Mouse (Mus musculus): Measurements from ENCODE around the gene Mfsd2b.

Gene Mfsd2b

DNA sequence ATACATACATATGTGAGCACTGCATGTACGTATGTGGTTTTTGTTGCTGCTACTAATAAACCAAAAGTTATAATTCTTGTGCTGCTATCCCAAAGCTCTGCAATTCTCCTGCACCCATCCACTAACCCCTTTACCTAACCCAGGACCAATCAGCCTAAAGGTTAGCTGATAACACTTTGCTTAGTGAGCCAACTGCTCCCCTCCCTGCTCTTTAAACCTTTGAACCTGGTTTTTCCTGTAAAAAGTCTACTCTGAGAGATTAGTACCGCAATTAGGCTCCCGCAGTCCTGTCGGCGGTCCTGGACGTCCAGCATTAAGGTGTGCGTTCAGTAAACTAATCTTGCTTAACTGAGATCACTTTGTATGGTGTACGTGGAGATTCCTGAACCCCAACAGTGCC is 1.5 kb upstream of the Mfsd2b start:
- no peak for DNase-seq (ENCODE audit: low read depth, low spot score)

GRCm38 (mm10) chr12:4873531-4873930 is 628 bp downstream of the Mfsd2b start:
- no peak for DNase-seq (ENCODE audit: low read depth, low spot score)

DNA sequence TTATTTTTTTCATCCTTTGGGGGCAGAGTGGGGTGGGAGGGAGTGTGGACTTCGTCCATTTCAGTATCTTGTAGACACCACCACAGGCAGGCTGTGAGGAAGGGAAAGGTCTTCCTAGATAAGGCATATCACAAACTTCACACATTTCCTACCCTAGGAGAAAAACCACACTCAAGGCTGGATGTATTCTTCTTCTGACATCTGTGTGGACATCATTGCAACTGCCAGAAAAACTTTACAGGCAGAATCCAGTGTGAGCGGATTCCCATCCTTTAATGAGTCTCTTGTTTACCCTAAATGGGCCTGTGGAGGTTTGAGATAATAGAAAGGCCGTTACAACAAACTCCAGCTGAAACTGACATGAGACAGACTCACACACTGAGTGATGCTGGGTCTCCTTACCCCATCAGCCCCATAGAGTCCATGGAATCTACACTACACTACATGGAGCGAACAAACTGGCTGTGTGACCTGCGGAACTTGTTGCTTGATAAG is 1.1 kb downstream of the Mfsd2b start:
- no peak for DNase-seq (ENCODE audit: low read depth, low spot score)

- DNase-seq (ENCODE audit: low read depth, low spot score), result no peak
Observed at GRCm38 (mm10) chr12:4872273-4872672, 1.9 kb downstream of the Mfsd2b start.

- no peak for DNase-seq (ENCODE audit: low read depth, low spot score)
Observed at GRCm38 (mm10) chr12:4871260-4871659, 2.9 kb downstream of the Mfsd2b start.

GRCm38 (mm10) chr12:4868924-4869323 is 5.2 kb downstream of the Mfsd2b start:
- no peak for DNase-seq (ENCODE audit: low read depth, low spot score)

DNA sequence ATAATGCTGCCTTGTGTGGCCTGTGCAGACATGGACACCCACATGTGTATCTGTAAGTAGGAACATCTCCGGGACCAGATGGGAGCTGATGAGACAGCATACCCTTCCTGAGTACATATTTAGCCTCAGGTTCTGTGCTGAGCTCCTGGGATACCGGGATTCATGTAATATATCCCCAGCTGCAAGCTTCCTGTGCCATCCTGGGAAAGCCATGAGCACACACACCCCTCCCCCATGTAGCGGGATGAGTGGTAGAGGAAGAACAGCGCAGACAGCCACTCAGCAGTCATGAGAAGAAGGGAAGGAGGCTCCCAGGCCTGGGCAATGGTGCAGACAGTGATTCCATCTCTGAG is 9.8 kb downstream of the Mfsd2b start:
- no peak for DNase-seq (ENCODE audit: low read depth, low spot score)

DNA sequence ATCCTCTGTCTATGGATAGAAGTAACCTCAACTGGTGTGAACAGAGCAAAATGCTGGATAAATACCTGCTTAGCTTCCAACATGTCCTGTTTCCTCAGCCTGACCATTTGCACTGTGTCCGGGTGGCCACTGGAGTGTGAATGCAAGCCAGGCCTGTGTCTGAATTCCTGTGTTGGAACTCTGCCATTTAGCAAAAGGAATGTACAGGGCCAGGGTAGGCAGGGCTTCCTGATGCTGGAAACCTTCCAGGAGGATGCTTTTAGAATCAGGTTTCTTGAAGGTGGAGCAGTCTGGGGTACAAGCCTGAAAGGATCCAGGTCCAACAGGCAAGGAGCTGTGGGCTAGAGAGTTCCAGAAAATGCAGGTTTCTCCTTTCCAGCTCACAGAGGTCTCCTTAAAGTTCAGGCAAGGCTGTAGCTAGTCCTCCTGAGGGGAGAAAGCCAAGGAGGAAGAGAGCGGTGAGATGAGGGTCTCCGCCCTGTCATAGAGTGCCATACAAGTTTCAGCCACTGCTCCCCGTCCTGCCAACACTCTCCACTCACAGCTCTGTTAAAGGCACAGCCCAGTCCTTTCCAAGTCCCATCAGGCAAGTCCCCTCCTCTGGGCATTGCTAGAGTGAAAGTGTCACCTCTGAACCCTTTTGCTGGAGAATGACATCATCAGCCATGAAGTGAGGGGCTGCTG is 10.4 kb downstream of the Mfsd2b start:
- DNase-seq (ENCODE audit: low read depth, low spot score), result no peak

GRCm38 (mm10) chr12:4862672-4863071 is 11.5 kb downstream of the Mfsd2b start:
- DNase-seq (ENCODE audit: low read depth, low spot score), result peak; percentile 29

DNA sequence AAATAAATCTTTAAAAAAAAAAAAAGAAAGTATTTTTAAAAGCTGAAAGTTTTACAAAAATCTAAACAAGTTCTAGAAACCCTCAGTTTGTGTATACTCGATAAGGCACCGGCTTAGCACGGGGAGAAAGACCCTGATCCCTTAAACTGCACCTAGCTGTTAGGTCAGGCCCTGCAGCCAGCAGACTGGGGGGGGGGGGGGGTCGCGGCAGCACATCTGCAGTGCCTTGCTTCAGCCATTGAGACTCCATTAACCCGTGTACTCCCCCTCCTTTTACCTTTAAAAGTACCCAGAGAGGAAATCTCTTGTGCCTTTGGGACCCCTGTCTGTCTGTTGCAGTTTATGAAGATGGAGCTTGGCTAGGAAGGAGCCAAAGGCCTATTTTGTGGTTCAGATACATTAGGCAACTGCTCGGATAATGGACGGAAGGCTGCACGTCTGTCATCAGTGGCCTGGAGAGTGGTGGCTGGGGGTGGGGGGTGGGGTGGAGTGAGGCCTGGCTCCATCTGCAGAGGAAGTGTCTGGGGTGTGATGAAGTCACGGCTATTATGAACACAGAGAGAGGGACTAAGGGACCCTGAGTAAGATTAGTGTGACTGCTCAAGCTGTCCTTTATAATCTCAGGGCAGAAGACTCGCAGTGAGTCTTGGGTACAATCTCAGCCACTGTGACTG is 14.8 kb downstream of the Mfsd2b start:
- DNase-seq (ENCODE audit: low read depth, low spot score), result no peak

DNA sequence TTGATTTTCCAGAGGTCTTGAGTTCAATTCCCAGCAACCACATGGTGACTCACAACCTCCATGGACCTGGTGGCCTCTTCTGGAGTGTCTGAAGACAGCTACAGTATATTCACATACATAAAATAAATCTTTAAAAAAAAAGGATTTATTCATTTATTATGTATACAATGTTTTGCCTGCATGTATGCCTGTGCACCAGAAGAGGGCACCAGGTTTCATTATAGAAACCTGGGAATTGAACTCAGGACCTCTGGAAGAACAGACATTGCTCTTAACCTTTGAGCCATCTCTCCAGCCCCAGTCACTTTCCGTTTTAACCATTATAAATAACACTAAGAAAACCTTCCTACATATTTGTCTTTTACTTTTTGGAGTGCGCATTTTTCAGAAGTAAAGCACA is 17.3 kb downstream of the Mfsd2b start:
- DNase-seq (ENCODE audit: low read depth, low spot score), result no peak

GRCm38 (mm10) chr12:4856160-4856559 is 18.0 kb downstream of the Mfsd2b start:
- DNase-seq (ENCODE audit: low read depth, low spot score), result peak; percentile 61

DNA sequence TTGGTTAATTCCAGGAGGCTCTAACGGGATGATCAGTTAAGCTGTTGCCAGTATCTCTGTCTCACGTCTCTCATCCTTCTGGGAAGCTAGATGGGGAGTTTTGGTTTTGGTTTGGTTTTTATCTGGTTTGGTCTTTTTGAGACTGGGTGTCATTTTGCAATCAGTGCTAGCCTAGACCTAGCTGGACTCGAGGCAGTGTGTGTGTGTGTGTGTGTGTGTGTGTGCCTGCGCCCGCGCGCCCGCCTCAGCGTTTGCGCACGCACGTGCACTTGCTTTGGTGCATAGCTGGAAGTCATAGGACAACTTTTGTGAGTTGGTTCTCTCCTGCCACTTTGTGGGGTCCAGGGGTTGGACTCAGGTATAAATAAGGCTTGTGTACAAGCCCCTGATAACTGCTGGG is 30.4 kb downstream of the Mfsd2b start:
- DNase-seq (ENCODE audit: low read depth, low spot score), result peak; percentile 79

DNA sequence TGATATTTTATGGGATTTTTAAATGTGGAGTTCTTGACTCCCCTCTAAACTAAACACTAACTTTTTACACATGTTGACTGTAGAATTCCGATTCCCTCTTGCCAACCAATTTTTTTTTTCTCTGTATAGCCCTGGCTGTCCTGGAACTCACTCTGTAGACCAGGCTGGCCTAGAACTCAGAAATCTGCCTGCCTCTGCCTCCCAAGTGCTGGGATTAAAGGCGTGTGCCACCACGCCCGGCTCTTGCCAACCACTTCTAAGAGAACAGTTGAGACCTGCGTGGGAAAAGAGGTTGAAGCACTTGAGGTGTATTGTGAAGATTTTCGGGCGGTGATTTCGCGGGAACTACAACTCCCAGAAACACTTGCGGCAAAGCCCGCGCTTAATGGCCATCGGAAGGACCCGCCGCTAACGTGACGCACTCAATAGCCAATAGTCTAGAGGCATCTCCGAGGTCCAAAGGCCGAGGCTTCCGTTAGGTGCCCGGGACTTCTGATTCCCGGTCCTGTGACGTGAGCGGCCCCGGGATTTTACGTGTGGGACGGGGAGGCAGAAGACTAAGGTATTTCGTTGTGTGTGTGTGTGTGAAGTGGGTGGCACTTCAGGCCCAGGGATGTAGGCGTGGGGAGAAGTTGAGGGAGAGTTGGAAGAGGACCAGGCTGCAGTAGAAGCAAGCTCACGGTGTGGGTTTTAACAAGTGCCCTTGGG is 31.1 kb downstream of the Mfsd2b start, which contains the start of gene Wdcp:
Wdcp (plus strand) TSS at position 414 of the 708 bp plus-strand sequence.
- peak; percentile 91 for DNase-seq (ENCODE audit: low read depth, low spot score)

DNA sequence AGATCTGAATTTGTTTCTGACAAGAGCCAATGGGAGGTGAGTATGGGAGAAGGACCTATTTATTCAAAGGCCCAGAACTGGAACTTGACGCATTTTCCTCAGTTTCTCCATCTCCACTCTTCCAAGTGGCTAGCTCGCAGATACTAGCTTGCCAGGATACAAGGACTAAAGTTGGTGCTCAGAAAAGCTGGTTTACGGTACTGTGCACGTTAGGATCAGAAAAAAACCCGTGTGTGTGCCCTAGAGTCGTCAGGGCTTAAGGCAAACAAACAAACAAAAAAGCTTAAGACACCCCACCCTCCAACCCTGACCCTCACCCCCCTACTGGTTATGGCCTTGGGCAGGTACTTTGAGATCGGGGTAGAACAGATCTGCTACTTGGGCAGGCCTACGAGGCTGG is 31.7 kb downstream of the Mfsd2b start:
- DNase-seq (ENCODE audit: low read depth, low spot score), result peak; percentile 7

- DNase-seq (ENCODE audit: low read depth, low spot score), result peak; percentile 61
Observed at GRCm38 (mm10) chr12:4841392-4841887, 32.7 kb downstream of the Mfsd2b start, which contains the start of gene Fkbp1b. Gene Fkbp1b (minus strand): TSS chr12:4841591.

GRCm38 (mm10) chr12:4840741-4841140 is 33.4 kb downstream of the Mfsd2b start:
- no peak for DNase-seq (ENCODE audit: low read depth, low spot score)

- peak; percentile 7 for DNase-seq (ENCODE audit: low read depth, low spot score)
Observed at GRCm38 (mm10) chr12:4840010-4840409, 34.1 kb downstream of the Mfsd2b start.

- DNase-seq (ENCODE audit: low read depth, low spot score), result no peak
Observed at GRCm38 (mm10) chr12:4836959-4837358, 37.2 kb downstream of the Mfsd2b start.

- DNase-seq (ENCODE audit: low read depth, low spot score), result no peak
Observed at GRCm38 (mm10) chr12:4827256-4827655, 46.9 kb downstream of the Mfsd2b start.

GRCm38 (mm10) chr12:4817361-4818101 is 56.6 kb downstream of the Mfsd2b start, which contains the start of gene Sf3b6:
Gene Sf3b6 (plus strand): TSS chr12:4817544.
- peak; percentile 99 for DNase-seq (ENCODE audit: low read depth, low spot score)
